In genomic region chr6:32464046-32464445, GRCm38 (mm10) we compare ENCODE assay signal across 8 mouse cellular contexts.
DNase-seq lines count a peak whose midpoint lies in the region; ATAC-seq and TF ChIP-seq lines count a peak whose summit lies in the region.

No protein-coding gene starts in this region.

- H3K27ac ChIP-seq in layer of hippocampus, adult 2 months: peak overlapping the region; percentile 32; the same call in 1 of the 2 replicates
- H3K27ac ChIP-seq in limb, embryonic 15.5 days: no peak overlapping the region

- peak; percentile 52; the same call in 1 of the 2 replicates for ATAC-seq in limb, embryonic 15.5 days (ENCODE audit: insufficient number of reproducible peaks, low FRiP score, low TSS enrichment, low read depth)
- no peak for ATAC-seq in monocyte, adult 5-6 weeks (replicated peaks; ENCODE audit: insufficient number of reproducible peaks, low FRiP score, low TSS enrichment, poor library complexity, severe bottlenecking)

- no peak overlapping the region for H3K4me2 ChIP-seq in limb, embryonic 15.5 days

- no peak for TF ChIP-seq CTCF in layer of hippocampus, adult 2 months (conservative IDR thresholded peaks at IDR 0.05)

- no peaks in the 10 kb centered on the region for H3K27me3 ChIP-seq in limb, embryonic 15.5 days

- peaks cover 9% of the 10 kb centered on the region for H3K4me1 ChIP-seq in limb, embryonic 15.5 days

- WGBS in limb, embryonic 15.5 days: 57% methylated on average over 4 of the region's 4 CpGs

- H3K9me3 ChIP-seq in limb, embryonic 15.5 days: no peaks in the 10 kb centered on the region

- DNase-seq in layer of hippocampus, adult 2 months (ENCODE audit: low spot score in 2 of 2): no peak
- DNase-seq in layer of hippocampus, adult 11-12 months (ENCODE audit: low spot score): no peak
- DNase-seq in Muller cell, postnatal 12 days (ENCODE audit: inconsistent ontology term): peak; percentile 36
- peak; percentile 26 for DNase-seq in gastrocnemius, postnatal 25 days
- DNase-seq in kidney, postnatal 25 days: no peak
- DNase-seq in adrenal gland, postnatal 14 days: no peak

- no peaks in the 10 kb centered on the region for H3K36me3 ChIP-seq in limb, embryonic 15.5 days

- no peak overlapping the region for H3K4me3 ChIP-seq in layer of hippocampus, adult 2 months
- H3K4me3 ChIP-seq in limb, embryonic 15.5 days: no peak overlapping the region

- H3K9ac ChIP-seq in limb, embryonic 15.5 days: no peak overlapping the region

Comparison
In these comparisons a context has a peak if more than half of its experiments do, and no peak if none do; other contexts are left out.
1. DNase-seq: peak in Muller cell, postnatal 12 days (single experiment) and gastrocnemius, postnatal 25 days (single experiment); none in layer of hippocampus, adult 2 months (0 of 2), layer of hippocampus, adult 11-12 months (single experiment), kidney, postnatal 25 days (0 of 2) and adrenal gland, postnatal 14 days (single experiment).